Mouse (Mus musculus) central nervous system, embryonic 18 days (tissue): Measurements from ENCODE around the gene Pkd1. TPM values are rescaled to one million over a fixed set of nuclear protein-coding genes. Genes with fewer than 3 reads are reported as not detected.

Experiments
- polyA plus RNA-seq: library from polyadenylated mRNA; depleted of rRNA; stranded (reverse); fragments of >200 nt; gene quantifications from 2 replicates; pipeline ENCODE4 v1.2.3, GENCODE M21; 2012; rRNA removed

Gene Pkd1
- 72.1 and 73.5 TPM in 2 replicates for polyA plus RNA-seq

GRCm38 (mm10) chr17:24549618-24550415, at the start of gene Pkd1:
Pkd1 (plus strand) TSS chr17:24549834.

DNA sequence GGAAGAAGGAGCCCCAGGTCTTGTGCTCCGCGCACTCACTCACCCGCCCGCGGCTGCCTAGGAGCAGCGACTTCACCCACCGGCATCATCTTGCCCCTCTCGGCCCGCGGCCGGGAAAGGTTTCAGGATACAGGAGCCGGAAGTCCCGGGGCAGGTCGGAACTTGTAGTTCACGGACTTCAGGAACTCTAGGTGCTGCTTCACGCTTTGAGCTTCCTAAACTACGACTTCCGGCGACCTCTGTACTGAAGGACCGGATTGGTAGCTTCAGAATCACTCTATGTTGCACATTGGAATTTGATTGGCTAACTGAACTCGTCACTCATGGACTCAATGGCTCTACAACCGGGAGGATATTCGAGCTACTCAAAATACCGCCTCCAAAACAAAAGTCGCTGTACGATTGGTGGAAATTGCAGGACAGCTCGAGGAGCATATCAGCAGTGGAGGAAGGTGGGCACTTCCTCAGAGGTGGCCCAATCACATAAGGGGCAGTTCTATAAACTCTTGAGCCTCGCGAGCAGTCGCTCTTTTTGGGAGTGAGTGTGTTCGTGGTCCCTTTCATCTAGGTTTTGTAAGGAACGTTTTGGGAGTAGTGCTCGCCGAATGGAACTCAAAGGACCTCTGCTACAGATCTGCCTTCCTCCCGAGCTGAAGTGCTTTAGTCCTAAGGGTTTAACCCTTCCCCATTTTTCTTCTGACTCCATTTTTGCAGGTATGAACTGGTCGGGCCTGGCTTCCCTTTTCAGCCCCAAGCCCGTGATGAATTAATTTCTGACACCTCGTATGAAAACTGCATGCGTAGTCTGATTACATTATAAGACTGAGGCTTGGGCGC, 21.7 kb upstream of the Pkd1 start, which contains the start of gene Traf7:
TSS of gene Traf7 (minus strand) at position 216 of the 837 bp plus-strand sequence.

DNA sequence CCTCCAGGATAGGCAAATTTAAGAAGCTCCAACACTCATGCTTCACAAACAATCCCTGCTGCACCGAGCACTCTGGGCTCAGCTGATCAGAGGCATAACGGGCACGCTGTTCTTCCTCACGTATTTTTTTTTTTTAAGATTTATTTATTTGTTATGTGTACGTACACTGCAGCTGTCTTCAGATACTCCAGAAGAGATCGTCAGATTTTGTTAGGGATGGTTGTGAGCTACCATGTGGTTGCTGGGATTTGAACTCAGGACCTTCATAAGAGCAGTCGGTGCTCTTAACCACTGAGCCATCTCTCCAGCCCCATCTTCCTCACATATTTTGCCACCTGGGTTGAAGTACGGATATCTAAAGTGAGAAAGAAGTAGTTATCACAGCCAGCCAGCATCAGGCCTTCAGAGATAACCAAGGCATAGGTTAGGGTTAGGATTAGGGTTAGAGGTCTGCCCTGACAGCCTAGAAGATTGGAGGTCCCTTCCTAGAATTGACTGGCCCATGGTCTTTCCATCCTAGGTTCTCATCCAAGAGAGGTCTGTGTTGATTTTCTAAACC, 15.4 kb upstream of the Pkd1 start, which contains the start of gene Rab26:
TSS of gene Rab26 (minus strand) at position 51 of the 559 bp plus-strand sequence.

DNA sequence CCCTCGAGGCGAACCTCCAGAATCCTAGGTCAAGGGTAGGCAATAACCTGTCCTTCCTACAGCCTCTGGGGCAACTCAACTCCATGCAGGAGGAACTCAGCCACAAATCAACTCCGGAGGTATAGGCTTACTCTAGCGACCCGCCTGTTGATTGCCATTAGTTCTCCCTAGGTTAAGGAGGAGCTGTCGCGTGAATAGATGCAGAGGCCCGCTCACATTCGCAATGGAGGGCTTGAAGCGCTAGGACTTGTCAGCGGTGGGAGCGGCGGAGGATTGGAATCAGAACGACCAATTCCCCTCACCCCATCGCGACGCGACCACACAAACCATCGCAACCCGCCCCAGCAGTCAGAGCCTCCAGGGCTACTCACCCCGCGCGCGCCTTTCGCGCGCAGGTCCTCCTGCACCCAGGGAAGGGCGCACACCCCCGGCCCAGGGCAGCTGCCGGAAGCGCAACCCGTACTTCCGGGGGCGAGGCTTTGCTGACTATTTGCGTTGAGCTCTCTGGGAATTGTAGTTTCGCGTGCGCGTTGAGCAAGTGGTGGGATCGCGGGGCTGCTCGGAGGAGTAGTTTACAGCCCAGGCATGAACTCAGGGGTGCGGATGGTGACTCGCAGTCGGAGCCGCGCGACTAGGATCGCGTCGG, 82.7 kb downstream of the Pkd1 start, which contains the start of the genes Tsc2 and Nthl1:
TSS of gene Tsc2 (minus strand) at position 464 of the 646 bp plus-strand sequence.
TSS of gene Nthl1 (plus strand) at position 514 of the 646 bp plus-strand sequence.

Other genes with a start within 250 kb of the Pkd1 start
- 1.2 TPM in 2 replicates for gene Abca17, start 198.8 kb upstream of the Pkd1 start, polyA plus RNA-seq
- gene Abca3, start 197.9 kb upstream of the Pkd1 start, polyA plus RNA-seq = 51.3 and 52.5 TPM in 2 replicates
- 342 and 369 TPM in 2 replicates for gene Rnps1, start 135.3 kb upstream of the Pkd1 start, polyA plus RNA-seq
- 21.5 and 23.7 TPM in 2 replicates for gene Eci1, start 123.2 kb upstream of the Pkd1 start, polyA plus RNA-seq
- gene Dnase1l2, start 106.7 kb upstream of the Pkd1 start, polyA plus RNA-seq = 31.0 and 36.4 TPM in 2 replicates
- 80.4 and 89.3 TPM in 2 replicates for gene E4f1, start 79.5 kb upstream of the Pkd1 start, polyA plus RNA-seq
- 51.9 and 56.2 TPM in 2 replicates for gene Pgp, start 79.4 kb upstream of the Pkd1 start, polyA plus RNA-seq
- 0.67 and 1.4 TPM in 2 replicates for gene Bricd5, start 76.0 kb upstream of the Pkd1 start, polyA plus RNA-seq
- 40.6 TPM in 2 replicates for gene Mlst8, start 70.8 kb upstream of the Pkd1 start, polyA plus RNA-seq
- 109 and 125 TPM in 2 replicates for gene Caskin1, start 61.2 kb upstream of the Pkd1 start, polyA plus RNA-seq
- 317 and 344 TPM in 2 replicates for gene Traf7, start 21.9 kb upstream of the Pkd1 start, polyA plus RNA-seq
- 14.9 and 17.8 TPM in 2 replicates for gene Rab26, start 15.6 kb upstream of the Pkd1 start, polyA plus RNA-seq
- 152 and 155 TPM in 2 replicates for gene Tsc2, start 82.8 kb downstream of the Pkd1 start, polyA plus RNA-seq
- gene Nthl1, start 82.8 kb downstream of the Pkd1 start, polyA plus RNA-seq = 13.9 and 14.3 TPM in 2 replicates
- 48.9 and 51.1 TPM in 2 replicates for gene Slc9a3r2, start 100.5 kb downstream of the Pkd1 start, polyA plus RNA-seq
- gene Npw, start 108.6 kb downstream of the Pkd1 start, polyA plus RNA-seq = 0.31 and 0.40 TPM in 2 replicates
- gene Zfp598, start 119.9 kb downstream of the Pkd1 start, polyA plus RNA-seq = 73.8 and 74.1 TPM in 2 replicates
- 153 and 170 TPM in 2 replicates for gene Syngr3, start 140.1 kb downstream of the Pkd1 start, polyA plus RNA-seq
- 28.7 and 30.4 TPM in 2 replicates for gene Gfer, start 146.3 kb downstream of the Pkd1 start, polyA plus RNA-seq
- 7.4 and 8.2 TPM in 2 replicates for gene Noxo1, start 146.4 kb downstream of the Pkd1 start, polyA plus RNA-seq
- 63.2 and 66.6 TPM in 2 replicates for gene Tbl3, start 157.8 kb downstream of the Pkd1 start, polyA plus RNA-seq
- gene Rnf151, start 168.2 kb downstream of the Pkd1 start, polyA plus RNA-seq = 0.28 TPM in 2 replicates
- 1,636 and 1,660 TPM in 2 replicates for gene Rps2, start 168.3 kb downstream of the Pkd1 start, polyA plus RNA-seq
- gene Ndufb10, start 174.6 kb downstream of the Pkd1 start, polyA plus RNA-seq = 265 and 272 TPM in 2 replicates
- gene Rpl3l, start 178.0 kb downstream of the Pkd1 start, polyA plus RNA-seq = 0.08 and 0.35 TPM in 2 replicates
- 36.6 and 37.8 TPM in 2 replicates for gene Msrb1, start 186.8 kb downstream of the Pkd1 start, polyA plus RNA-seq
- 0.18 and 0.32 TPM in 2 replicates for gene Hs3st6, start 203.2 kb downstream of the Pkd1 start, polyA plus RNA-seq